Mouse (Mus musculus): Measurements from ENCODE around the gene Asf1b.

The Asf1b gene

GRCm38 (mm10) chr8:83955106-83955957, at the start of gene Asf1b, which contains the start of gene Gm10644:
Gene Asf1b (plus strand): TSS chr8:83955507.
Gene Gm10644 (minus strand): TSS chr8:83955205.
- DNase-seq (ENCODE audit: extremely low read depth, low read depth) = peak; percentile 99

- DNase-seq (ENCODE audit: extremely low read depth, low read depth) = no peak
Observed at GRCm38 (mm10) chr8:83908583-83908982, 46.7 kb upstream of the Asf1b start.

GRCm38 (mm10) chr8:83909311-83909710, 46.0 kb upstream of the Asf1b start:
- no peak for DNase-seq (ENCODE audit: extremely low read depth, low read depth)

- no peak for DNase-seq (ENCODE audit: extremely low read depth, low read depth)
Observed at GRCm38 (mm10) chr8:83911809-83912731, 43.2 kb upstream of the Asf1b start.

DNA sequence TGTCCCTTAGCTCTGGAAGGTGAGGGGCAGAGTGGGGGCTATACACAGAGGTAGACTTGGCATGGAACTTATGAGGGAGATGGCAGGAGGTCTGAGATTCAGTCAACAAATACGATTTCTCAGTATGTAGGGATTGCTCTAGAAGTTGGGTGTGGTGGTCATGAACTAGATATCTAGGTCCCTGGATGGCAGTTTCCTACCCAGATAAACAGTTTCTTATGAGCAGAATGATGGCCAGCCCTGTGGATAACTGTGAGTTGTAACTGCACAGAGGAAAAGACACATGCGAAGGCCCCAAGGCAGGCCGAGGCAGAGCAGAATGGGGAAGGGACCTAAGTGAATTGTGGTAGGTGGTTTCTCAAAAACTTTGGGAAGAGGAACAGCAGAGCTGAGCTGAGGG, 41.1 kb upstream of the Asf1b start:
- DNase-seq (ENCODE audit: extremely low read depth, low read depth) = no peak

- no peak for DNase-seq (ENCODE audit: extremely low read depth, low read depth)
Observed at GRCm38 (mm10) chr8:83914860-83915259, 40.4 kb upstream of the Asf1b start.

DNA sequence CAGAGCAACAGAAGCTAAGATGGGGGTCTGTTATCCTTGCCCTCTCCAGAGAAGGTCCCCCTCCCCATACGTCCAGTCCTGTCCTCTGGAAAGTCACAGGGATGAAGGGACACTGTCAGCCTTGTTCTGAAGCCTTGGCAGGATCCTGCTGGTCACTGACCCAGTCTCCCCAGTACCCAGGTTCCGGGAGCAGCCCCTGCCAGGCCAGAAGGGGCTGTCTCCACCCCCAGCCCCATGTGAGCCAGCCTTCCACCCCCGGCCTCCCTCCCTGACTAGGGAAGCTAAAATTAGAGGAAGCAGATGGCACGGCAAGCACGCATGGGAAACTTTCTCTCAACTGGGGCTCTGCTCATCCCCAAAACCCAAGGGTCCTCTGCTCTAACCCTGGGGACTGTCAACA, 39.3 kb upstream of the Asf1b start:
- DNase-seq (ENCODE audit: extremely low read depth, low read depth) = no peak

- DNase-seq (ENCODE audit: extremely low read depth, low read depth) = no peak
Observed at GRCm38 (mm10) chr8:83917566-83917965, 37.7 kb upstream of the Asf1b start.

DNA sequence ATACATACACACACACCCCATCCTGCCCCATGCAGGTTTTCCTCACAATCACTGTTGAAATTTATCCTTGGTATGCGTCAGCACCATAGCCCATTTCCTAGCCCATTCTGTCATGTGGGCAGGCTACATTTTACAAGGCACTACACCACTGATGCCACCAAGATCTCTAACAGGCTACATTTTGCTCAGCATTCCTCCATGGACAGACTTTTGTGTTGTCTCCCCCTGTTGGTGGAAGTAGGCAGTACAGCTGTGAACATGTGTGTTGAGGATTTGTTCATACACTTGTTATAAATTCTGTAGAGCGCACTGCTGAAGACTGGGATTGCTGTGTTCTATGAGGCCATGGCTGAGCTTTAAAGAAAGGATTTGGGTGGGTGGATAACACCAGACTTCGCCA, 33.7 kb upstream of the Asf1b start:
- peak; percentile 45 for DNase-seq (ENCODE audit: extremely low read depth, low read depth)

DNA sequence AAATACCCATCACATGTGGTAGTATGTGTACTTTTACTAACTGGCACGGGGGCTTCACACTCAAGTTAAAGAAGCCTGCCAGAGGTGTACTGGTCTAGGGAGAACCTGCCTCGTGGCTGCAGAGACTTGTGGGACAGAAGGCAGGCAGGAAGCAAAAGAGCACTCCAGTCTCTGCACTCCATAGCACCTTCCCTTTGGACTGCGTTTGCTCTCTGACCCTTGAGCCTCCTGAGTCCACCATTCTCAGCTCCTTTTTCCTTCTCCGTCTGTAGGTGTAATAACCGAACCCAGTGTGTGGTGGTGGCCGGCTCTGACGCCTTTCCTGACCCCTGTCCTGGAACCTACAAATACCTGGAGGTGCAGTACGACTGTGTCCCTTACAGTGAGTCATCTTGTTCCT, 32.6 kb upstream of the Asf1b start:
- no peak for DNase-seq (ENCODE audit: extremely low read depth, low read depth)

GRCm38 (mm10) chr8:83924585-83924984, 30.7 kb upstream of the Asf1b start:
- no peak for DNase-seq (ENCODE audit: extremely low read depth, low read depth)

DNA sequence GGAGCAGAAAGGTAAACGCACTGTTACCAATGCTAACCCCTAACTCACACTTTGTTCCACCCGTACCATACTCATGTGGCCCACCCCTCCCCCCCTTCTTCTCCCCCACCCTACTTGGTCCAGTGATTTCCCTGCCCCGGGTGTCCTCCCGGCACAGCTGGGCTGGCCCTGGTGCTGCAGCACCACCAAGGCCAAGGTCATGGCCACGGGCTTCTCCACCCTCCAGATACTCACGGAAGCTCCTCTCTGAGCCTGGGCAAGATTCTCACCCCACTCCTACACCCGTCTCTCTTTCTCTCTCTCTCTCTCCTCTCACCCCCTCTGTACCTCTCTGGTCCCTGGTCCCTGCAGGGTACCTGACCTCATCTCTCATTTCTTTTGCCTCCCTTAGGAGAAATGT, 29.0 kb upstream of the Asf1b start:
- DNase-seq (ENCODE audit: extremely low read depth, low read depth) = no peak

- no peak for DNase-seq (ENCODE audit: extremely low read depth, low read depth)
Observed at GRCm38 (mm10) chr8:83934222-83934621, 21.1 kb upstream of the Asf1b start.

- no peak for DNase-seq (ENCODE audit: extremely low read depth, low read depth)
Observed at GRCm38 (mm10) chr8:83934994-83935393, 20.3 kb upstream of the Asf1b start.

DNA sequence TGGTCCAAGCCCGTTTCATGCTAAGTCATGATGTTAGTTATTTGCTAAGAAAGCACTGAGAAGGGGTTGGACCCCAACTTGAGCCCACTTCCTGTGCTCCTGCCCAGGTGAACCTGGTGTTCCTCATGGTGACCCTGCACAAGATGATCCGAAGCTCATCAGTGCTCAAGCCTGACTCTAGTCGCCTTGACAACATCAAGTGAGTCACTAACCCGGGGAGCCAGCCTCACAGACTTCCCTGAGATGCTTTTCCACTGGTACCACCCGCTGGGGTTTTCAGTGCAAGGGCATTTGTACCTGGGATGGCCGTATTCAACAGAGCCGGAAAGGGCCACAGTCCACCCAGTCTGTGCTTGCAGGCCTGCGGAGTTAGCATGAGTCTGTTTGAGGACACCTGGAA, 19.9 kb upstream of the Asf1b start:
- DNase-seq (ENCODE audit: extremely low read depth, low read depth) = no peak

- DNase-seq (ENCODE audit: extremely low read depth, low read depth) = no peak
Observed at GRCm38 (mm10) chr8:83937645-83938044, 17.7 kb upstream of the Asf1b start.

- DNase-seq (ENCODE audit: extremely low read depth, low read depth) = no peak
Observed at GRCm38 (mm10) chr8:83938330-83938729, 17.0 kb upstream of the Asf1b start.

- no peak for DNase-seq (ENCODE audit: extremely low read depth, low read depth)
Observed at GRCm38 (mm10) chr8:83941066-83941677, 14.1 kb upstream of the Asf1b start.

DNA sequence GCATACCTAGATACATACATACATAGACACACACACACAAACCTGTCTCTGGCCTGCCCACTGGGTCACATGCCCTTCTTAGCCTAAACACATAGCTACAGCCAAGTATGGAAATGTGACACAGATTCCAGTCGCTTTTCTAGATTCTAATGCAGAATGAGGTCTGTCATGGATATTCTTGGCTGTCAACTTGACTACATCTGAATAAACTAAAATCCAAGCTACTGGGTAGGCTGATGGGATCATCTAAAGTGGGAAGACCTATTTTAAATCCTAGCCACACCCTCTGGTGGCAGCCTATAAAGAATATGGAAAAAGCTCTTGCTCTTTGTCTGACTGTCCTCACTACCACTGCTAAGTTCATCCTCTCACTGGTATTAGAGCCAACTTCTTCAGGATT, 12.9 kb upstream of the Asf1b start:
- DNase-seq (ENCODE audit: extremely low read depth, low read depth) = no peak

DNA sequence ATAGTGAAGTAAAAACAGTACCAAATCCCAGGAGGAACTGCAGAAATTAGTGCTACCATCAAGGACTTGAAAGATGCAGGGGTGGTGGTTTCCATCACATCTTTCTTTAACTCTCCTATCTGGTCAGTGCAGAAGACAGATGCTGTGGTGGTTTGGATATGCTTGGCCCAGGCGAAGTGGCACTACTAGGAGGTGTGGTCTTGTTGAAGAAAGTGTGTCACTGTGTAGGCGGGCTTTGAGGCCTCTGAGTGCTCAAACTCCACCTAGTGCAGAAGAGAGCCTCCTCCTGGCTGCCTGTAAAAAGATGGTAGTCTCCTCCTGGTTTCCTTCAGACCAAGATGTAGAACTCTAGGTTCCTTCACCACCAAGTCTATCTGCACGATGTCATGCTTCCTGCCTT, 9.8 kb upstream of the Asf1b start:
- DNase-seq (ENCODE audit: extremely low read depth, low read depth) = peak; percentile 31

- DNase-seq (ENCODE audit: extremely low read depth, low read depth) = no peak
Observed at GRCm38 (mm10) chr8:83954749-83955105, 580 bp upstream of the Asf1b start.

DNA sequence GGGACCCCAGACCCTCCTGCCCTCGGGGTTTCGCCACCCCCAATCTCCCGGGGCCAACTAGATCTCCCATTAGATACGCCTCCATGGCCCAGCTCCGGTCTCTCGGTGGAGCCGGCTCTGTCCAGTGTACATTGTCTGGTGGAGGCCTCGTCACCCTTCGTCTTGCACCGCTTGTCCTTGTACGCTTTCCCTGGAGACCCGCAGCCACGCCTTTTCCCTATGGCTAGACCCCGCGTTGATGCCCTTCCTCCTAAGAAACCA, 581 bp downstream of the Asf1b start:
- DNase-seq (ENCODE audit: extremely low read depth, low read depth) = no peak
